Mouse (Mus musculus): Measurements from ENCODE around the gene Gm45837. TPM values are rescaled to one million over a fixed set of nuclear protein-coding genes. Genes with fewer than 3 reads are reported as not detected.

Gm45837 gene
- 41.4 TPM for polyA plus RNA-seq (2017; shearing (Covaris generic))

GRCm38 (mm10) chr7:101410267-101410936, at the start of gene Gm45837:
Gene Gm45837, plus strand, starts transcription at chr7:101410886.

GRCm38 (mm10) chr7:101421529-101421928, 10.8 kb downstream of the Gm45837 start, which contains the start of gene Pde2a:
Gene Pde2a, plus strand, starts transcription at chr7:101421691.

Other genes starting within 250 kb of the Gm45837 start
- gene Atg16l2, start 108.6 kb upstream of the Gm45837 start, polyA plus RNA-seq (2017; shearing (Covaris generic)) = 109 TPM
- gene Stard10, start 93.8 kb upstream of the Gm45837 start, polyA plus RNA-seq (2017; shearing (Covaris generic)) = 9.0 TPM
- gene Arap1, start 62.8 kb upstream of the Gm45837 start, polyA plus RNA-seq (2017; shearing (Covaris generic)) = 62.8 TPM
- 24.8 TPM for gene Pde2a, start 10.8 kb downstream of the Gm45837 start, polyA plus RNA-seq (2017; shearing (Covaris generic))
- 18.0 TPM for gene Art2b, start 174.7 kb downstream of the Gm45837 start, polyA plus RNA-seq (2017; shearing (Covaris generic))

Data from naive thymus-derived CD4-positive, alpha-beta T cell, adult 5 months (primary cell).